Mouse (Mus musculus): ENCODE measurements around the gene Zrsr1.

- TF ChIP-seq POLR2A (IDR thresholded peaks at IDR 0.05; ENCODE audit: borderline replicate concordance, extremely low read depth, insufficient read depth, insufficient read length, poor library complexity, severe bottlenecking) (no peak), CTCF (IDR thresholded peaks at IDR 0.05; ENCODE audit: borderline replicate concordance, extremely low read depth, insufficient read depth, insufficient read length) (no peak)
Observed at GRCm38 (mm10) chr11:22995461-22995860, 23.7 kb downstream of the Zrsr1 start.

Data from brain, embryonic 14.5 days (tissue).